Mouse (Mus musculus) C2C12 (cell line): ENCODE measurements around the gene Fbxo47. TPM values are rescaled to one million over a fixed set of nuclear protein-coding genes. Genes with fewer than 3 reads are reported as not detected.

ENCODE experiments used
- H3K27me3 ChIP-seq: one replicate; pipeline ENCODE4 v1.6.1; 2011; ENCODE audit not compliant: control insufficient read depth, insufficient read depth, insufficient read length
- H3K36me3 ChIP-seq: one replicate; pipeline ENCODE4 v1.6.1; 2011; ENCODE audit not compliant: control insufficient read depth, insufficient read depth
- H3K4me3 ChIP-seq: one replicate; pipeline ENCODE4 v1.5.1; 2011; ENCODE audit warnings: mild to moderate bottlenecking, control low read depth; ENCODE audit not compliant: poor library complexity, insufficient read depth, severe bottlenecking
- H3K79me2 ChIP-seq: one replicate; pipeline ENCODE4 v1.6.1; 2011; ENCODE audit not compliant: control insufficient read depth, insufficient read depth
- H3K79me3 ChIP-seq: one replicate; pipeline ENCODE4 v1.6.1; 2011; ENCODE audit warnings: low read depth, control low read depth
- H3ac ChIP-seq: one replicate; pipeline ENCODE3; 2011; ENCODE audit warnings: low read depth; ENCODE audit not compliant: control insufficient read depth, insufficient read length
- CEBPB ChIP-seq: IDR thresholded peaks from one replicate; pipeline ENCODE4 v1.6.1; 2011; ENCODE audit warnings: low read depth, mild to moderate bottlenecking, control low read depth, moderate library complexity
- CTCF ChIP-seq: IDR thresholded peaks from one replicate; pipeline ENCODE4 v1.5.1; 2011; ENCODE audit not compliant: control insufficient read depth, insufficient read depth, insufficient read length
- FOSL1 ChIP-seq: IDR thresholded peaks from one replicate; pipeline ENCODE4 v1.8.0; 2011; ENCODE audit warnings: mild to moderate bottlenecking, low read length; ENCODE audit not compliant: poor library complexity, insufficient read depth, severe bottlenecking
- MAX ChIP-seq: IDR thresholded peaks from one replicate; pipeline ENCODE4 v1.6.1; 2011; ENCODE audit warnings: mild to moderate bottlenecking, control low read depth
- MYOD1 ChIP-seq: IDR thresholded peaks from one replicate; pipeline ENCODE4 v1.6.1; 2011; ENCODE audit warnings: low read depth; ENCODE audit not compliant: control insufficient read depth, insufficient read length
- MYOG ChIP-seq: IDR thresholded peaks from one replicate; pipeline ENCODE4 v1.6.1; 2011; ENCODE audit not compliant: control insufficient read depth, insufficient read length; ENCODE audit errors: extremely low read depth
- USF1 ChIP-seq: IDR thresholded peaks from one replicate; pipeline ENCODE4 v1.6.1; 2011; ENCODE audit warnings: low read depth, mild to moderate bottlenecking, control low read depth, moderate library complexity
- polyA plus RNA-seq: library from polyadenylated mRNA; unstranded; fragments of >200 nt; fragmentation: generic; extraction: Trizol; gene quantifications from one replicate; pipeline ENCODE4 v1.2.1, GENCODE M21; 2012; ENCODE audit warnings: missing spikeins

Gene Fbxo47
- polyA plus RNA-seq, 1 experiment = 0.11 TPM

DNA sequence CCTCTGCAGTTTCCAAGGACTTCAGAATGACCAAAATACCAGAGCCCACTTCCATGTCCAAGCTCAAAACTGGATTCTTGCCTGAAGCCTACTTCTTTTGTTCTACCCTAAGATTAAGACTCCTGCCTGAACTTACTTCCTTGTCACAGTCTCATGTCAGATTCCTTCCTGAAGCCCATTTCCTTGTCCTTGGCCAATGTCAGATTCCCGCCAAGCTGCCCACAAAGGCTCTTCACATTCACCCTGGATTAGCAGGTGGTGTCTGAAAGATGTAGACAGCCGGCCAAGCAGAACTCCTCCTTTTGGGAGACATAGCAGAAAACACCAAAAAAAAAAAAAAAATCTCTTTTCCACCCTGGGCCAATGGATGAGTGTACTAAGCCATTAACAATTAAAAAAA lies 31.5 kb upstream of the Fbxo47 start:
- TF ChIP-seq CEBPB = no peak
- TF ChIP-seq USF1 = no peak
- TF ChIP-seq FOSL1 = no peak
- TF ChIP-seq MYOG = no peak
- TF ChIP-seq MAX = no peak
- no peak for TF ChIP-seq MYOD1
- no peak for TF ChIP-seq CTCF
- Histone ChIP-seq H3K4me3 (no peak overlapping the region), H3K27me3 (no peaks in the 10 kb centered on the region), H3ac (no peak overlapping the region), H3K36me3 (no peaks in the 10 kb centered on the region), H3K79me2 (no peaks in the 10 kb centered on the region), H3K79me3 (no peaks in the 10 kb centered on the region)

- no peaks in the 10 kb centered on the region for H3K36me3 ChIP-seq
- no peaks in the 10 kb centered on the region for H3K79me2 ChIP-seq
- no peak overlapping the region for H3ac ChIP-seq
- no peaks in the 10 kb centered on the region for H3K79me3 ChIP-seq
- TF ChIP-seq MYOG = no peak
- no peak for TF ChIP-seq CEBPB
- no peak for TF ChIP-seq USF1
- no peak for TF ChIP-seq CTCF
- TF ChIP-seq FOSL1 = no peak
- no peak for TF ChIP-seq MAX
- TF ChIP-seq MYOD1 = no peak
- no peak overlapping the region for H3K4me3 ChIP-seq
- H3K27me3 ChIP-seq = no peaks in the 10 kb centered on the region
Observed at GRCm38 (mm10) chr11:97913111-97913510, 29.2 kb upstream of the Fbxo47 start.

DNA sequence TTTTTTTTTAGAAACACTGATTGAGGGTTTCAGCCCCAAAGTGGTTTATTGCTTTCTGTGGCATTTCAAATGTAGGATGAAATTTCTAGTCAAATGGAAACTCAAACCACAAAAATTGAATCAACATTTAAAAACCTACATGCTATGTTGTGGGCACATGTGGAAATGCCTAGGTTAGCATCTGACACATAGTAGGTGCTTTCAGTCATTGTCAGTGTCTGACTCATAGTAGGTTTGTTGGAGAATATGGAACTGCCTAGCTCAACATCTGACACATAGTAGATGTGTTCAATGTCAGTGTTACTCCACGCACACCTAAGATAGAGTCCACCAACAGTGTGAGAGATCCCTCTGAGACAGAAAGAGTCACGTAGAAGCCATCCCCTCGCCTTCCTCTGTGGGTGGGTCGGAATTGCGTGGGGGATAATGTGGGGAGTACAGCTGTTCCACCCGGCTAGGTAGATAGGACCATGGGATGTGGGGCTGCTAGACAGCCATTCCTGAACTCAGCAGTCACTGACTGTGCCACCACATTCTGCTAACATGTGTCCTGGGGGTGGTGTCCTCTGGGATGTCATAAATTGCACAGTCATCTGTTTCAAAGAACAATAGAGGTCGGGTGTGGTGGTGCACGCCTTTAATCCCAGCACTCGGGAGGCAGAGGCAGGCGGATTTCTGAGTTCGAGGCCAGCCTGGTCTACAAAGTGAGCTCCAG lies 24.8 kb upstream of the Fbxo47 start:
- H3K4me3 ChIP-seq = no peak overlapping the region
- no peaks in the 10 kb centered on the region for H3K36me3 ChIP-seq
- H3ac ChIP-seq = no peak overlapping the region
- no peaks in the 10 kb centered on the region for H3K27me3 ChIP-seq
- TF ChIP-seq MAX (no peak), FOSL1 (no peak), CEBPB (no peak), MYOG (no peak), CTCF (no peak), MYOD1 (no peak), USF1 (no peak)
- H3K79me2 ChIP-seq = no peaks in the 10 kb centered on the region
- no peaks in the 10 kb centered on the region for H3K79me3 ChIP-seq

GRCm38 (mm10) chr11:97907935-97908334 lies 24.0 kb upstream of the Fbxo47 start:
- Histone ChIP-seq H3K79me2 (no peaks in the 10 kb centered on the region), H3K27me3 (no peaks in the 10 kb centered on the region), H3K36me3 (no peaks in the 10 kb centered on the region), H3ac (no peak overlapping the region), H3K79me3 (no peaks in the 10 kb centered on the region), H3K4me3 (no peak overlapping the region)
- TF ChIP-seq USF1 (no peak), MYOD1 (no peak), CEBPB (no peak)

DNA sequence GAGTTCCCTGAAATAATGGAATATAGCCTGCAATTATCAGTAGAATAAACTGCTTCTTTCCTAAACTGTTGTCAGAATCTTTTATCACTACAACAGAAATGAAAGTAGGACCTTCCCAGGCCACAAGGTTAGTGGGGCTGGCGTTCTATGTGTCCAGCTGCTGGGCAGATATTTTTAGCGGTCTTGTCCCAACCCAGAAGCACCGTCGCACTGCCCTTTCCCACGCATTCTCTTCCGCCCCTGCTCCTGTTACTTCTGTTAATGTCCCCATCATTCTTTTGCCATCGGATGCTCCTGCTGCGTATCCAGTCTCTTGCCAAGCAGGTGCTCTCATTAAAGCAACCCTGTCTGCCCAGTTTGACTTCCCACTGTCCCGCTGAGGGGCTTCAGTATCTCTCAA lies 23.0 kb upstream of the Fbxo47 start:
- TF ChIP-seq CTCF (no peak), CEBPB (no peak), USF1 (no peak), MAX (no peak), MYOG (no peak), FOSL1 (no peak), MYOD1 (no peak)
- no peak overlapping the region for H3K4me3 ChIP-seq
- H3K79me2 ChIP-seq = no peaks in the 10 kb centered on the region
- H3ac ChIP-seq = no peak overlapping the region
- no peaks in the 10 kb centered on the region for H3K27me3 ChIP-seq
- no peaks in the 10 kb centered on the region for H3K36me3 ChIP-seq
- H3K79me3 ChIP-seq = no peaks in the 10 kb centered on the region

GRCm38 (mm10) chr11:97905941-97906340 lies 22.0 kb upstream of the Fbxo47 start:
- H3K79me2 ChIP-seq = no peaks in the 10 kb centered on the region
- no peaks in the 10 kb centered on the region for H3K27me3 ChIP-seq
- H3K79me3 ChIP-seq = no peaks in the 10 kb centered on the region
- TF ChIP-seq CEBPB (no peak), MYOG (no peak), MAX (no peak), MYOD1 (no peak), USF1 (no peak), FOSL1 (no peak), CTCF (no peak)
- no peak overlapping the region for H3K4me3 ChIP-seq
- H3ac ChIP-seq = no peak overlapping the region
- no peaks in the 10 kb centered on the region for H3K36me3 ChIP-seq
